Mouse (Mus musculus) intestine, postnatal 0 days (tissue): ENCODE data around the gene Ppp4r3a. TPM values are rescaled to one million over a fixed set of nuclear protein-coding genes. Genes with fewer than 3 reads are reported as not detected.

Experiments
- ATAC-seq: fragments of 200-750 bp; cut with Nextera tagmentation; 2 replicates; pipeline ENCODE4 v1.8.0; 2017; ENCODE audit warnings: mild to moderate bottlenecking, moderate TSS enrichment, moderate library complexity
- H3K27ac ChIP-seq: fragments of 300-500 bp; sonication (generic); 2 replicates; pipeline ENCODE4 v1.5.1; 2014; ENCODE audit warnings: mild to moderate bottlenecking, low read depth, low read length, moderate library complexity
- H3K27me3 ChIP-seq: fragments of 300-500 bp; sonication (generic); replicated peaks from 2 replicates; pipeline ENCODE4 v1.6.1; 2014; ENCODE audit warnings: low read length, mixed read lengths; ENCODE audit not compliant: control insufficient read depth, insufficient read depth
- H3K36me3 ChIP-seq: fragments of 300-500 bp; sonication (generic); 2 replicates; pipeline ENCODE4 v1.6.1; 2014; ENCODE audit warnings: mild to moderate bottlenecking, moderate library complexity; ENCODE audit not compliant: control insufficient read depth, insufficient read depth
- H3K4me1 ChIP-seq: fragments of 300-500 bp; sonication (generic); replicated peaks from 2 replicates; pipeline ENCODE4 v1.6.1; 2014; ENCODE audit warnings: antibody characterized with exemption, low read length, mixed read lengths; ENCODE audit not compliant: control insufficient read depth, insufficient read depth
- H3K4me2 ChIP-seq: fragments of 300-500 bp; sonication (generic); replicated peaks from 2 replicates; pipeline ENCODE4 v1.6.1; 2014; ENCODE audit warnings: low read depth, mild to moderate bottlenecking, moderate library complexity
- H3K4me3 ChIP-seq: fragments of 300-500 bp; sonication (generic); 2 replicates; pipeline ENCODE4 v1.5.1; 2014; ENCODE audit warnings: low read depth, low read length
- H3K9ac ChIP-seq: fragments of 300-500 bp; sonication (generic); 2 replicates; pipeline ENCODE4 v1.6.1; 2014; ENCODE audit warnings: mild to moderate bottlenecking, low read depth, low read length
- H3K9me3 ChIP-seq: fragments of 300-500 bp; sonication (generic); 2 replicates; pipeline ENCODE4 v1.6.1; 2016; ENCODE audit warnings: mixed run types; ENCODE audit not compliant: control insufficient read depth
- CTCF ChIP-seq: sonication (generic); IDR thresholded peaks from 2 replicates; pipeline ENCODE4 v1.5.1; 2016; ENCODE audit warnings: low read depth, mild to moderate bottlenecking, control low read depth, antibody characterized with exemption, moderate library complexity
- WGBS: fragments of 180-500 bp; shearing (Covaris S2); extraction: QIAGEN DNeasy Blood & Tissue Kit; methylation state at CpG from one replicate; pipeline ENCODE4 v1.1.7; 2014; 5-methylcytosine and 5-hydroxymethylcytosine counted together
- polyA plus RNA-seq: library from polyadenylated mRNA; unstranded; fragments of >200 nt; fragmentation: Nextera tagmentation; extraction: Ambion mirVana; gene quantifications from 2 replicates; pipeline ENCODE4 v1.2.1, GENCODE M21; 2015

Ppp4r3a gene
- polyA plus RNA-seq, 1 experiment from 2014 or later: 18.4 TPM

GRCm38 (mm10) chr12:101022353-101022752, 61.1 kb downstream of the Ppp4r3a start:
- WGBS: 92% methylated on average over 8 of the region's 8 CpGs
- no peak for ATAC-seq
- Histone ChIP-seq H3K36me3 (0 out of 2 replicates have a peak, but pooled peaks cover 8% of the 10 kb centered on the region), H3K27ac (no peak overlapping the region), H3K4me3 (no peak overlapping the region), H3K27me3 (no peaks in the 10 kb centered on the region), H3K4me1 (peaks cover 15% of the 10 kb centered on the region), H3K9me3 (no peaks in the 10 kb centered on the region), H3K4me2 (no peak overlapping the region), H3K9ac (no peak overlapping the region)
- no peak for TF ChIP-seq CTCF

DNA sequence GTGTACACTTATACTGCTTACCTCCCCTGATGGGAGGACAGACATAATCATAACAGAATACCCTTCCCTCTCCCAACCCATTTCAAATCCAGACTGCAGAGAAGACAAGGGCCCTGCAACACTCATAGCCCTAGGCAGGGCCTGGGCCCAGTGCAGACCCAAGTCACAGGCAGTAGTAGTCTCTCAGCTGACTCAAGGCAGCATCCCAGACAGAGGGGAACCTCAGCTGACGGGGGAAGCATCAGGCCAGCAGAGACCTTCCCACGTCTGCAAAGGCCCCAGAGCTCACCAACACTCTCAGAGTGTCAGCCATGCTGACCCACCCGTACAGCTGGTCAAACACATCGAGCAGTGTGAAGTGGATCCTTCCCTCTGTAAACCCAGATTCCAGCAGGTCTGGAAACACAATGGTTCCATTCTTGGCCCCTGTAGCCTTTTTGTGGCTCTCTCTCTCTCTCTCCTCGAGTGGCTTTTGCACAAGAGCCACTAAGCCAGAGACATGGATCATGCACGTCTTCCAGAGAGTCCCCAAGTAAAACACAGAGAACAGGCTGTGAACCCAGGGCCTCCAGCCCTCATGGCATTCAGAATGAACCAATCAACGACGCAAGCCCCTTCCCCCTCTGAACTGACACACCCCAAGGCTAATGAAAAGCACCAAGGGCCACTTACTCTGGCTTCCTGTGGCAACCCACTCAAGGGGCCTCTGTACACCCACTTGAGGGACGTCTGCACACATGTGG, 61.8 kb downstream of the Ppp4r3a start:
- no peak overlapping the region for H3K27ac ChIP-seq
- H3K4me3 ChIP-seq: no peak overlapping the region
- no peaks in the 10 kb centered on the region for H3K27me3 ChIP-seq
- H3K4me1 ChIP-seq: peaks cover 15% of the 10 kb centered on the region
- ATAC-seq: no peak
- 0 out of 2 replicates have a peak, but pooled peaks cover 8% of the 10 kb centered on the region for H3K36me3 ChIP-seq
- H3K4me2 ChIP-seq: no peak overlapping the region
- TF ChIP-seq CTCF: no peak
- no peak overlapping the region for H3K9ac ChIP-seq
- no peaks in the 10 kb centered on the region for H3K9me3 ChIP-seq
- WGBS: 63% methylated on average over 9 of the region's 9 CpGs

- Histone ChIP-seq H3K27me3 (no peaks in the 10 kb centered on the region), H3K4me3 (no peak overlapping the region), H3K9me3 (no peaks in the 10 kb centered on the region), H3K36me3 (0 out of 2 replicates have a peak, but pooled peaks cover 8% of the 10 kb centered on the region), H3K27ac (no peak overlapping the region), H3K9ac (no peak overlapping the region), H3K4me2 (no peak overlapping the region), H3K4me1 (peaks cover 22% of the 10 kb centered on the region)
- ATAC-seq: no peak
- TF ChIP-seq CTCF: peak; percentile 28
- whole genome bisulfite sequencing: 74% methylated on average over 15 of the region's 15 CpGs
Observed at GRCm38 (mm10) chr12:101020210-101021015, 63.1 kb downstream of the Ppp4r3a start.

- Histone ChIP-seq H3K4me2 (no peak overlapping the region), H3K4me3 (no peak overlapping the region), H3K9me3 (no peaks in the 10 kb centered on the region), H3K27me3 (no peaks in the 10 kb centered on the region), H3K27ac (0 out of 2 replicates have a peak overlapping the region, but pooled peaks have one; percentile 3), H3K36me3 (0 out of 2 replicates have a peak, but pooled peaks cover 8% of the 10 kb centered on the region), H3K4me1 (peaks cover 23% of the 10 kb centered on the region), H3K9ac (no peak overlapping the region)
- no peak for ATAC-seq
- no peak for TF ChIP-seq CTCF
- 60% methylated on average over 7 of the region's 7 CpGs for WGBS
Observed at GRCm38 (mm10) chr12:101019443-101019842, 64.1 kb downstream of the Ppp4r3a start.

DNA sequence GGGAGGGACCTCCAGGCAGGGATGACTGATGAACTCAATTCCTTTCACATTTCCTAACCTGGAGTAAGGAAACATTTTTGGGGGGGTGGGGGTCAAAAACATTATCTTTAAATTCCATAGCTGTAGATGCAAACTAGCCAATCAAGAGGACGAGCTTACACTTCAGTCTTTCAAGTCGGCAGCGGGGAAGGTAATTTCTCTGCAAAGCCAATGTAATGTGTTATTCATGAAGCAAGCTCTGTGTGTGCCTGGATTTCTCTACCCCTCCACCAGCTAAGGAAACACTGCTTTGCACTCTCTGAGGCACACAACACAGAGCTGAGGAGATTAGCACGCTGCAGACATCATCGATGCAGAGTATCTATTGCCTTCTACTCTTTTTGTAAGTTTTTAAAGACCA, 64.5 kb downstream of the Ppp4r3a start:
- ATAC-seq: no peak
- Histone ChIP-seq H3K9me3 (no peaks in the 10 kb centered on the region), H3K27me3 (no peaks in the 10 kb centered on the region), H3K27ac (no peak overlapping the region), H3K4me1 (peaks cover 25% of the 10 kb centered on the region), H3K9ac (no peak overlapping the region), H3K4me2 (no peak overlapping the region), H3K36me3 (0 out of 2 replicates have a peak, but pooled peaks cover 8% of the 10 kb centered on the region), H3K4me3 (no peak overlapping the region)
- TF ChIP-seq CTCF: no peak
- 59% methylated on average over 5 of the region's 5 CpGs for WGBS

DNA sequence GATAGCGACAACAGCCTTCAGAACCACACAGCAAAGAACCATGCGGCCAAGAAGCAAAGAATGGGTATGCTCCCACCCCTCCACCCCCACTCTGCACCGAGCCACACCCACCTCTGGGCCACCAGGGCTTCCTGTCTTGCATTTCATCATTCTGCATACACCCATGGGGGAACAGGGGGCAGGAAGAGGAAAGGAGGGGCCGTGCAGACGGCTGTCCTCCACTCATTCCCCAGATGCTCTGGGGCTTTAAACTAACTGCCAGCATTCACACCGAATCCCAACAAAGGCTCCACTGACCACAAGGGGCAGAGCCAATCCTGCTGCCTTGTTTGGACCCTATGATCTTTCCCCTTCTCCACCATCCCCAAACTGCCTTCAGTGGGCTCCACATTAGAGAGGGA, 65.5 kb downstream of the Ppp4r3a start:
- no peak for ATAC-seq
- Histone ChIP-seq H3K4me1 (peaks cover 27% of the 10 kb centered on the region), H3K27ac (peak overlapping the region; percentile 54), H3K36me3 (0 out of 2 replicates have a peak, but pooled peaks cover 8% of the 10 kb centered on the region), H3K4me2 (peak overlapping the region; percentile 49), H3K9me3 (no peaks in the 10 kb centered on the region), H3K4me3 (no peak overlapping the region), H3K9ac (no peak overlapping the region), H3K27me3 (no peaks in the 10 kb centered on the region)
- peak; percentile 39 for TF ChIP-seq CTCF
- WGBS: 7% methylated on average over 6 of the region's 6 CpGs
